Mouse (Mus musculus) thymus, adult 2 months (tissue): ENCODE measurements around the gene Casz1. TPM values are rescaled to one million over a fixed set of nuclear protein-coding genes. Genes with fewer than 3 reads are reported as not detected.

Experiments
- DNase-seq: peaks from one replicate; pipeline ENCODE4 v3.0.0; 2021
- H3K27ac ChIP-seq: fragments of 200-500 bp; 2 replicates; pipeline ENCODE4 v1.5.1; 2012; ENCODE audit warnings: low read length, control low read depth; ENCODE audit not compliant: control insufficient read depth, insufficient read depth
- H3K27me3 ChIP-seq: fragments of 200-500 bp; 2 replicates; pipeline ENCODE4 v1.6.1; 2012; ENCODE audit warnings: mild to moderate bottlenecking, low read length, moderate library complexity, mixed read lengths; ENCODE audit not compliant: control insufficient read depth, insufficient read depth
- H3K36me3 ChIP-seq: fragments of 200-500 bp; 2 replicates; pipeline ENCODE4 v1.6.1; 2012; ENCODE audit warnings: mild to moderate bottlenecking, low read length, moderate library complexity; ENCODE audit not compliant: control insufficient read depth, insufficient read depth
- H3K4me1 ChIP-seq: fragments of 200-500 bp; replicated peaks from 2 replicates; pipeline ENCODE4 v1.6.1; 2012; ENCODE audit warnings: low read length; ENCODE audit not compliant: control insufficient read depth, insufficient read depth
- H3K4me3 ChIP-seq: fragments of 200-500 bp; 2 replicates; pipeline ENCODE4 v1.5.1; 2012; ENCODE audit warnings: mild to moderate bottlenecking, low read length, control low read depth, moderate library complexity; ENCODE audit not compliant: control insufficient read depth, insufficient read depth
- CTCF ChIP-seq: fragments of 200-500 bp; IDR thresholded peaks from 2 replicates; pipeline ENCODE4 v1.5.1; 2012; ENCODE audit warnings: mild to moderate bottlenecking, control low read depth, low read length, moderate library complexity, borderline replicate concordance; ENCODE audit not compliant: control insufficient read depth, poor library complexity, insufficient read depth; ENCODE audit errors: extremely low read depth
- POLR2A ChIP-seq: fragments of 200-500 bp; IDR thresholded peaks from 2 replicates; pipeline ENCODE4 v1.6.1; 2012; ENCODE audit warnings: mild to moderate bottlenecking, low read length, control low read depth, moderate library complexity; ENCODE audit not compliant: control insufficient read depth, poor library complexity, insufficient read depth; ENCODE audit errors: extremely low read depth
- WGBS: fragments of 180-500 bp; shearing (Covaris S2); methylation state at CpG from one replicate; pipeline ENCODE4 v1.1.7; 2018; 5-methylcytosine and 5-hydroxymethylcytosine counted together
- polyA plus RNA-seq: library from polyadenylated mRNA; depleted of rRNA; stranded (reverse); fragments of >200 nt; gene quantifications from 2 replicates; pipeline ENCODE4 v1.2.3, GENCODE M21; 2012

Gene Casz1
- polyA plus RNA-seq, 1 experiment: 5.8 TPM

DNA sequence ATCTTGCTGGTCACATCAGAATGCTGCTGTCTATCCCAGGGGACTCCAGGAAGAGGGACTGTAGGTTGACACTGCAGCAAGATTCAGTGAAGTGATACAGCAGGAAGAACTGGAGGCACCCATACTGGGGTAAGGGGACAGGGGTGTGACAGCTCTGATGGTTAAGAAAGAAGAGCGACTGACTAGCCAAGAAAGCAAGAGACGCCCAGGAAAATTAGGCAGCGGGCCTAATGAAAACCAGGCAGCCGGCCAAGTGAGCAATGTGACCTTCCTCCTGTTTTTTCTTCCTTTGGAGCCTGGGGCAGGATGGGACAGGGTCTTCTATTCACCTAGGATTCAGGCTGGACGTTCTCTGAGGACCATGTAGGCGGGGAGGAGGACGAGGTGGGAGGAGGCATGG lies 22.7 kb upstream of the Casz1 start:
- no peak overlapping the region for H3K4me3 ChIP-seq
- WGBS: 87% methylated on average over 7 of the region's 7 CpGs
- H3K27ac ChIP-seq: no peak overlapping the region
- no peaks in the 10 kb centered on the region for H3K36me3 ChIP-seq
- DNase-seq: no peak
- H3K27me3 ChIP-seq: no peaks in the 10 kb centered on the region
- H3K4me1 ChIP-seq: no peaks in the 10 kb centered on the region
- TF ChIP-seq POLR2A (no peak), CTCF (no peak)

DNA sequence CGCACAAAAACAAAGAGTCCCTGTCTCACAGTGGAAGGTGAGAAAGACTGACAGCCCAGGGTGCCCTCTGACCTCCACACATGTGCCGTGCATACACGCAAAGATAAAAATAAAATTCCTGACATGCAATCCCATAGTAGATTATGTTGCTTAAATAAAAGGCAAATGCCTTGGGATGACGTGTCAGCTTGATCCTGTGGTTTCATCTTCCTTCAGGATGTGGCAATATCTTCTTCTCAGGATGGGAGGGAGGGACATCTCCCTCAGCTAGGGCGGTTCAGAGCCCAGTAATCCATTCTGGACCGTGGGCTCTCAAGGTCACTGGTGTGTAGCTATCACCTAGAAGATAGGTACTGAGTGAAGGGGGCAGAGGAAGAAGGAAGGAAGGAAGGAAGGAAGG lies 21.3 kb upstream of the Casz1 start:
- no peak for TF ChIP-seq CTCF
- no peak for TF ChIP-seq POLR2A
- no peaks in the 10 kb centered on the region for H3K36me3 ChIP-seq
- H3K27ac ChIP-seq: no peak overlapping the region
- H3K4me1 ChIP-seq: no peaks in the 10 kb centered on the region
- no peak for DNase-seq
- no peak overlapping the region for H3K4me3 ChIP-seq
- 89% methylated on average over 6 of the region's 6 CpGs for WGBS
- no peaks in the 10 kb centered on the region for H3K27me3 ChIP-seq

DNA sequence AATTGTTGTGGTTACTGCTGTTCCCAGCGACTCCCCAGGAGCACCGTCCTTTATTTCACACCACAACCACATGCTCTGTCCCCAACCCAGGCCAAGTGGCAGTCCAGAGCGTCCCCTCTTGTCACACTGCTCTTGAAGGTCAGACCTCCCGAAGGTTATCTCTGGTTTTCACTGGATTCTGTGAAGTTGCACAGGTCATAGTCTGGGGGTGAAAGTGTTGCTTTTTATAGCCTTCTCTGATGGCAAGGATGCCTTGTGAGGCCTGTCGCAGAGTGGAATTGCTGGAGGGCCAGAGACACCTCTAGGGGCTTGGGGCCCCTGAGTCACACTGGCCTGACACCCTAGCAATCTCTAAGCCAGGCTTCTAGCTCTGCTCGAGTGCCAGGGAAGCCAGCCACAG lies 20.5 kb upstream of the Casz1 start:
- H3K36me3 ChIP-seq: no peaks in the 10 kb centered on the region
- no peaks in the 10 kb centered on the region for H3K27me3 ChIP-seq
- H3K4me1 ChIP-seq: no peaks in the 10 kb centered on the region
- no peak overlapping the region for H3K27ac ChIP-seq
- no peak for DNase-seq
- no peak overlapping the region for H3K4me3 ChIP-seq
- TF ChIP-seq POLR2A (no peak), CTCF (no peak)
- WGBS: 80% methylated on average over 6 of the region's 6 CpGs

DNA sequence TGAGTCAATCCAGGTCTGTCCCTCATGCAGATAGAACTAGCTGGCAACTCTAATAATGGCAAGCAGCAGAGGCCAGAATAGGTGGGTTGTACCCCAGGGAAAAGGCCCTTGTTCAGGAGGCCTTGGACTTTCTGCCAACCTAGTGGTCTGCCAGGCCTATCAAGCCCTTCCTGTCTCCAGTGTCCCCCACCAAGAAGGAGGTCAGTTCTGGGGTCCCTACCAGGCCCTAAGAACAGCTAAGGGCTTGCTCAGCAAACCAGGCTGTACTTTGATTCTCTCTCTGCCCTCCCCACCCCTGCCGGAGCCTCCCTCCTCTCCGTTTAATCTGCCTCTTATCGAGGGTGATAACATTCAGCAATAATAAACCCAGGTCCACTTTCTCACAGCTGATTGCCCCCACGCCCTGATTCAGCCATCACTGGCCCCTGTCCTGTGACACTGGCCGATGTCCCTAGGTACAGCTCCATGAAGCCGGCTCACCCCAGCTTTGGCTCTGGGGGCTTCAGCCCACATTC lies 19.1 kb upstream of the Casz1 start:
- Histone ChIP-seq H3K27ac (no peak overlapping the region), H3K4me1 (no peaks in the 10 kb centered on the region), H3K4me3 (no peak overlapping the region), H3K36me3 (no peaks in the 10 kb centered on the region), H3K27me3 (no peaks in the 10 kb centered on the region)
- no peak for DNase-seq
- WGBS: 94% methylated on average over 6 of the region's 6 CpGs
- TF ChIP-seq CTCF: no peak
- no peak for TF ChIP-seq POLR2A

DNA sequence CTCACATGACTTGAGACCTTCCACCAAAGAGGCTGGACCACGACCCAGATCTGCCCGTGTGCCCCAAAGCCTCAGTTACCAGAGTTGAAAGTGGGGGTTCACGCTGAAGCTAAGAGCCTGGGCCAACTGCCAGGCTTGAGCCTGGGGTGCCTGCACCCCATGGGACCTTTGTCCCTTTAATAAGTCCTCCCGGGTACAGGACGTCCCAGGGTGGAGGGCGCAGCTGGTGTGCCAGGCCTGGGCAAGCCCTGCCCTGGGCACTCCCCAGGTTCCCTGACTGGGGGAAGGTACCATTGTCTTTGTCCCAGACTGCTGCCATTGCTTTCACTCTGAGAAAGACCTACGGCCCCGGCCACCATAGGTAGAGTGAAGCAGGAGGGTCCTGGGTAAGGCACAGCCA lies 18.2 kb upstream of the Casz1 start:
- 89% methylated on average over 8 of the region's 8 CpGs for WGBS
- DNase-seq: no peak
- H3K4me3 ChIP-seq: no peak overlapping the region
- H3K27me3 ChIP-seq: no peaks in the 10 kb centered on the region
- no peaks in the 10 kb centered on the region for H3K36me3 ChIP-seq
- H3K4me1 ChIP-seq: no peaks in the 10 kb centered on the region
- no peak for TF ChIP-seq CTCF
- TF ChIP-seq POLR2A: no peak
- H3K27ac ChIP-seq: no peak overlapping the region

DNA sequence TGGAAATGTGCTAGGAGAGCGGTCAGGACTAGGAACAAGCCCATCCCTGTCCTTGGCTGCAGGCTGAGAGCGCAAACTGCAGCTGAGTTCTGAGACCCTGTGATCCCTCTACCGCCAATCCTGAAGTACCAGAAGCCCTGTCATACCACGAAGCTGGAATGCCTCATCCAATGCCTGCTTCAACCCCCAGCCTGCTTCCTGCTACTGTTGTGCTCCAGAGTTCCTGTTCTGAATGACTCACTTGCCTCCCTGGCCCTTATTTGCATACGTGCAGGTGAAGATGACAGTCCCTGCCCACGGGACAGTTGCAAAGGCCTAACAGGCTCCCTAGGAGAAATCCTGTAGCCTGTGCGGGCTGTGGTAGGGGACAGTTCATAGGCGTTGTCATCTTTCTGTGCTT lies 13.3 kb upstream of the Casz1 start:
- WGBS: 75% methylated on average over 8 of the region's 8 CpGs
- TF ChIP-seq POLR2A (no peak), CTCF (no peak)
- H3K36me3 ChIP-seq: no peaks in the 10 kb centered on the region
- no peaks in the 10 kb centered on the region for H3K4me1 ChIP-seq
- no peak for DNase-seq
- H3K27ac ChIP-seq: no peak overlapping the region
- no peak overlapping the region for H3K4me3 ChIP-seq
- H3K27me3 ChIP-seq: no peaks in the 10 kb centered on the region

DNA sequence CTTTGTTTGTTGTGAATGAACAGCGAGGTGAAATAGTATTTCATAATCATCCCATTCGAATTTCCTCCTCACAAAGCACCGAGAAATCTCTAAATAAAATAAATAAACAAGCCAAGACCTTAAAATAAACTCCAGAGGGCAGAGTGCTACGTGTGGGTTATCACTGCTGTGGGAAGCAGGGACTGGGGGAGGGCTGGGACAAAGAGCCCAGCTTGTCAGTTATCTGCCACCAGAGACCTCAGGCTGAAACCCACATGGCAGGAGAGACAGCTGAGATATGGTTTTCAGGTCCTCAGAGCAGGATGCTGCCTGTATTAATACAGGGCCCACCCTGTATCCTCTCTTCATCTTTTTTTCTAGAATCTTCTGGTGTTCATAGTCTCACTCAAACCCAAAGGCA lies 9.2 kb upstream of the Casz1 start:
- no peaks in the 10 kb centered on the region for H3K36me3 ChIP-seq
- TF ChIP-seq CTCF: no peak
- H3K4me3 ChIP-seq: no peak overlapping the region
- no peaks in the 10 kb centered on the region for H3K4me1 ChIP-seq
- 42% methylated on average over 4 of the region's 4 CpGs for WGBS
- no peak overlapping the region for H3K27ac ChIP-seq
- H3K27me3 ChIP-seq: no peaks in the 10 kb centered on the region
- no peak for DNase-seq
